Mouse (Mus musculus): ENCODE data around the gene Maml3. TPM values are rescaled to one million over a fixed set of nuclear protein-coding genes. Genes with fewer than 3 reads are reported as not detected.

Maml3 gene
- 4.3 and 4.8 TPM in 2 replicates for polyA plus RNA-seq (2015; fragmentation: Nextera tagmentation; extraction: Ambion mirVana)

GRCm38 (mm10) chr3:52104636-52105151, at the start of gene Maml3:
TSS of gene Maml3 (minus strand) at chr3:52105076.

GRCm38 (mm10) chr3:51660060-51660459, 444.8 kb downstream of the Maml3 start, which contains the start of gene Mgst2:
TSS of gene Mgst2 (plus strand) at chr3:51660360.

Other genes starting within 250 kb of the Maml3 start
- 4.7 and 6.7 TPM in 2 replicates for gene Foxo1, start 163.3 kb upstream of the Maml3 start, polyA plus RNA-seq (2015; fragmentation: Nextera tagmentation; extraction: Ambion mirVana)

Data from adrenal gland, postnatal 0 days (tissue).